Mouse (Mus musculus) embryonic facial prominence, embryonic 11.5 days (tissue): ENCODE measurements at regions not wholly inside any gene's neighbourhood (a gene's known extent, or its start where the extent isn't known, plus 50 kb on each side); places are given as distances from the start of the nearest gene placed in this dataset.

ENCODE experiments used
- ATAC-seq: fragments of 200-750 bp; cut with Nextera tagmentation; replicated peaks from 2 replicates; pipeline ENCODE4 v1.8.0; 2017; ENCODE audit warnings: low read depth; ENCODE audit not compliant: insufficient number of reproducible peaks, low FRiP score, low TSS enrichment
- DNase-seq: peaks from one replicate; pipeline ENCODE4 v3.0.0-alpha.2; 2015; ENCODE audit warnings: low spot score
- H3K27ac ChIP-seq: fragments of 300-500 bp; sonication (generic); replicated peaks from 2 replicates; pipeline ENCODE4 v1.5.1; 2014; ENCODE audit warnings: mild to moderate bottlenecking, low read depth, low read length, control low read depth
- H3K27me3 ChIP-seq: fragments of 300-500 bp; sonication (generic); 2 replicates; pipeline ENCODE4 v1.6.1; 2014; ENCODE audit warnings: mild to moderate bottlenecking, low read length, moderate library complexity, mixed read lengths; ENCODE audit not compliant: control insufficient read depth, insufficient read depth
- H3K36me3 ChIP-seq: fragments of 300-500 bp; sonication (generic); replicated peaks from 2 replicates; pipeline ENCODE4 v1.6.1; 2014; ENCODE audit warnings: low read depth, mild to moderate bottlenecking, low read length, moderate library complexity, mixed read lengths; ENCODE audit not compliant: control insufficient read depth, insufficient read depth
- H3K4me1 ChIP-seq: fragments of 300-500 bp; sonication (generic); 2 replicates; pipeline ENCODE4 v1.6.1; 2014; ENCODE audit warnings: low read length, mixed read lengths; ENCODE audit not compliant: control insufficient read depth, insufficient read depth
- H3K4me2 ChIP-seq: fragments of 300-500 bp; sonication (generic); 2 replicates; pipeline ENCODE4 v1.6.1; 2014; ENCODE audit warnings: low read depth, mild to moderate bottlenecking, control low read depth, low read length, moderate library complexity
- H3K4me3 ChIP-seq: fragments of 300-500 bp; sonication (generic); 2 replicates; pipeline ENCODE4 v1.5.1; 2014; ENCODE audit warnings: low read depth, low read length, control low read depth
- H3K9ac ChIP-seq: fragments of 300-500 bp; sonication (generic); replicated peaks from 2 replicates; pipeline ENCODE4 v1.6.1; 2014; ENCODE audit warnings: mild to moderate bottlenecking, control low read depth, low read length
- H3K9me3 ChIP-seq: fragments of 300-500 bp; sonication (generic); replicated peaks from 2 replicates; pipeline ENCODE4 v1.6.1; 2016; ENCODE audit warnings: mild to moderate bottlenecking, low read length, inconsistent platforms, mixed read lengths; ENCODE audit not compliant: control insufficient read depth
- WGBS: fragments of 180-500 bp; shearing (Covaris S2); extraction: QIAGEN DNeasy Blood & Tissue Kit; methylation state at CpG from one replicate; pipeline ENCODE4 v1.1.7; 2014; 5-methylcytosine and 5-hydroxymethylcytosine counted together

DNA sequence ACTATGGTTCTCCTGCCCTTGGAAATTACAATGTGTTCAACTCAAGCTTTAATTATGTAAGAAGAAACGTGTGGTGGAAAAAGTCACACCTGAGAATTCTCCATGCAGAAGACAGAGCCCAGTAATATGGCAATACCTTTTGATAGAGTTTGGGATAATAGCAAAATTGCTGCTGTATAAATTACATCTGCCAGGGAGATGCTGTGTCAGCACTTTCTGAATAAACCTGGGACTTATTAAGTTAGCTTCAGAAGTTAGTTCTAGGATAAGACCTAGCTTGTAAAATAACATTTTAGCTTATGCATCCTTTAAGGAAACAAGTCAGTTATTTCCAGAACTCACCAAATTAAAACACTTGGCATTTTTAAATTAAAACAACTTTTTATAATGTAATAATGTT, 212.2 kb upstream of the Ercc4 start:
- Histone ChIP-seq H3K36me3 (no peaks in the 10 kb centered on the region), H3K4me2 (no peak overlapping the region), H3K27me3 (no peaks in the 10 kb centered on the region), H3K9ac (no peak overlapping the region), H3K9me3 (no peaks in the 10 kb centered on the region), H3K27ac (no peak overlapping the region), H3K4me3 (no peak overlapping the region), H3K4me1 (no peaks in the 10 kb centered on the region)
- WGBS, result 62% methylated on average over 1 of the region's 1 CpGs
- DNase-seq (no peak), ATAC-seq (no peak)

DNA sequence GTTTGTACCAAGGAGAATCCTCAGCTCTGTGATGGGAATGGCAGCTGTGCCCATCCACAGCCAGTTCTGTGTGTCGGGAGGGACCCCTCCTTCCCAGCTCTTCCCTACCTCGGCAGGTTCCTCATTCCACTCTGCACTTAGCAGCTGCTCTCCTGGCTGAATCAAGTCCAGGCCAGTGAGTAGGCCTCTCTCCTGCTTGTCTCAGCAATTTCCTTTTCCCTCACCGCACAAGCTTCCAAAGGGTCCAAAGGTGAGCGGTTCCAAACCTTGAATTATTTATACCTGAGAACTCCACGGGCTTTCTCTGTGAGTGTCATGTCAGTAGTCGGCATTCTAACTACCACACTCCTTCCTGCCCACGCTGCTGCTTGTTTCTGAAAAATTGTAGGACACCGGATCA, 208.8 kb upstream of the Ercc4 start:
- Histone ChIP-seq H3K9me3 (no peaks in the 10 kb centered on the region), H3K9ac (no peak overlapping the region), H3K4me1 (no peaks in the 10 kb centered on the region), H3K4me2 (no peak overlapping the region), H3K36me3 (no peaks in the 10 kb centered on the region), H3K4me3 (no peak overlapping the region), H3K27ac (no peak overlapping the region), H3K27me3 (no peaks in the 10 kb centered on the region)
- 87% methylated on average over 8 of the region's 8 CpGs for WGBS
- DNase-seq (no peak), ATAC-seq (no peak)

DNA sequence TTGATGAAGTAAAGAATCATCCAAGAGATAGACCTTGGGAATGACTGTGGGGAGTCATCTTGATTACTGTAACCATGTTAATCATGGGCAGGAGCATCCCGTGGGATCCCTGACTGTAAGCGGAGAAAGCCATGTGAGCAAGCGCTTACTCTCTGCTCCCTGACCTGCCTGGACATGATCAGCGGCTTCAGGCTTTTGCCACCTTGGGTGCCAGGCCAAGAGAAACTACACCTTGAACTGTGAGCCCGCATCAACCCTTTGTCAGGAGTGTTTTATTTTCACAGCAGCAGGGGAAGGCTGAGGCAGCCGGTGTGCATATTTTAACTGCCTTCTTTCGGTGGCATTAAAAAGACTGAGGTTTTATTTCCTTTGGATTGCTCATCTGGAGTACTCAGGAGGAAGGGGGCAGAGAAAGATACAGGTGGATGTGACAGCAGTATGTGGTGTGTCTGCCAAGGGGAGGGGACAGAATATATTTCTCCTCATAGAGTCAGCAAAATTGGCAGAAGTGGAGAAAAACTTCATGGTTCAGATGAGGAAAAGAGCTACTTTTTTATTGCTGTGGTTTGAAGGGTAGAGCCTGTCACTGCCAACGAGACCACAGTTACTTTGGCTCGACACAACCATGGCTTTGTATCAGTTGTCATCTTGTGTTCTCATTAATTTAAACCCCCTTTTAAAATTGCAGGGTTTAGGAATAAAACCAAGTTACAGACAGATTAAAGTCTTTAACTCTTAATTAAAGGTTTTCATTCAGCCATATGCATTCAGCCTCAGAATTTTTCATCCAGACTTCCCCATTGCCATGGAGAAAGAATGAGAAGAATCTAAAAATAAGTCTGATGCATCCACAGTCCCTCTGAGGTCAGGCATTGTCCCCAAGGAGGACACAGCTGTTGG, 208.1 kb upstream of the Ercc4 start:
- WGBS, result 68% methylated on average over 9 of the region's 9 CpGs
- DNase-seq, result no peak

DNA sequence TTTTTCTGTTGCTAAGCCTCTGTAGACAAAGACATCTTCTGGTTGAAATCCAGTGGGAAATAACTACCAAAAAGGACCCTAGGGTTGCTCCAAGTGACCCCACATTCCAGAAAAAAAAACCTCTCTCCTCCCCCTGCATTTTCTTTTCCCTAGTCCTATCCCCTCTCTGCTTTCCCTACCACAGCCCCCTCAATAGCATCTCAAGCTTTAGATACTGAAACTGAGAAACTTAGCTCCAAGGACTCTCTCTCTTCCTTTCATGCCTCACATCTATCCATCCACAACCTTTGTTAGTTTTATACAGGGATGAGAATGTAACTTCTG, 207.5 kb upstream of the Ercc4 start:
- Histone ChIP-seq H3K27ac (no peak overlapping the region), H3K4me3 (no peak overlapping the region), H3K9ac (no peak overlapping the region), H3K4me2 (no peak overlapping the region), H3K4me1 (no peaks in the 10 kb centered on the region), H3K27me3 (no peaks in the 10 kb centered on the region), H3K9me3 (no peaks in the 10 kb centered on the region), H3K36me3 (no peaks in the 10 kb centered on the region)
- ATAC-seq (no peak), DNase-seq (no peak)

More for the DNA sequence above, 208.1 kb upstream of the Ercc4 start:
- Histone ChIP-seq H3K27me3 (no peaks in the 10 kb centered on the region), H3K27ac (no peak overlapping the region), H3K4me3 (no peak overlapping the region), H3K9me3 (no peaks in the 10 kb centered on the region), H3K36me3 (no peaks in the 10 kb centered on the region), H3K4me2 (no peak overlapping the region), H3K9ac (no peak overlapping the region), H3K4me1 (no peaks in the 10 kb centered on the region)
- ATAC-seq, result no peak

DNA sequence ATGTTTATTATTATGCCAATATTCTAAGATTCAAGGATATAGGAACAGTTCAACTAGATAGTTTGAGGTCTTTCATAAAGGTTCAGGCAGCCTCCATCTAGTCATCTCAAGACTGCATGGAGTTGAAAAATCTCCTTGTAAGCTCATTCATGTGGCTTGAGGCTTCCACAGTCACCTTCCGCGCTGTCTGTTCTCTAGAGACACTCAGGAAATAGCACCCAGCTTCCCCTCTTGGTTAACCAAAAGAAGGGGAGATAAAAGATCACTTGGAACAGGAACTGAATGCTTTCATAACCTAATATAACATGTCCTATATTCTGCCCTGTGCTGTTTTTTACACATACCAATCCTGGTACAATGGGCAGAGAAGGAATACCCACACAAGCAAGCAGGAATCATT, 206.3 kb upstream of the Ercc4 start:
- 87% methylated on average over 2 of the region's 2 CpGs for WGBS
- ATAC-seq (no peak), DNase-seq (no peak)
- H3K9me3 ChIP-seq, result no peaks in the 10 kb centered on the region
- no peak overlapping the region for H3K4me2 ChIP-seq
- no peak overlapping the region for H3K4me3 ChIP-seq
- H3K36me3 ChIP-seq, result no peaks in the 10 kb centered on the region
- H3K27me3 ChIP-seq, result no peaks in the 10 kb centered on the region
- H3K9ac ChIP-seq, result no peak overlapping the region
- H3K27ac ChIP-seq, result no peak overlapping the region
- no peaks in the 10 kb centered on the region for H3K4me1 ChIP-seq

DNA sequence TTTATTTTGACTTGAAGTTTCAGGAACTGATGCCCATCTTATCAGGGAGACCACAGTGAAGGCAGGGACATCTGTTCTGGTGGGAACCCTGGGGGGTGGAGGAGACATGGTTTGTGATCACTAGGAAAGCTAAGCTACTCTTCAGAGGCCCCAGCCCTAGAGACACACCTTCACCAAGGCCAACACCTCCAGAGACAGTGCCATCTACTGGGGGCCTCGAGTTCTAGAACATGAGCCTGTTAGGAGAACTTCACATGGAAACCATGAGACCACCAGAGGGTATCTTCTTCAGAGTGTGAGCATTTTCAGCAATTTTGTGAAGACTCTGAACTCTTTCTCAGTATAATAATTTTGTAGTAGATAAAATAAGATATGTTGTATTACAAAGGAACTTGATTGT, 204.5 kb upstream of the Ercc4 start:
- Histone ChIP-seq H3K27me3 (no peaks in the 10 kb centered on the region), H3K9ac (no peak overlapping the region), H3K9me3 (no peaks in the 10 kb centered on the region), H3K27ac (no peak overlapping the region), H3K4me3 (no peak overlapping the region), H3K36me3 (no peaks in the 10 kb centered on the region), H3K4me2 (no peak overlapping the region), H3K4me1 (no peaks in the 10 kb centered on the region)
- no peak for ATAC-seq
- WGBS, result 50% methylated on average over 1 of the region's 1 CpGs
- DNase-seq, result no peak

DNA sequence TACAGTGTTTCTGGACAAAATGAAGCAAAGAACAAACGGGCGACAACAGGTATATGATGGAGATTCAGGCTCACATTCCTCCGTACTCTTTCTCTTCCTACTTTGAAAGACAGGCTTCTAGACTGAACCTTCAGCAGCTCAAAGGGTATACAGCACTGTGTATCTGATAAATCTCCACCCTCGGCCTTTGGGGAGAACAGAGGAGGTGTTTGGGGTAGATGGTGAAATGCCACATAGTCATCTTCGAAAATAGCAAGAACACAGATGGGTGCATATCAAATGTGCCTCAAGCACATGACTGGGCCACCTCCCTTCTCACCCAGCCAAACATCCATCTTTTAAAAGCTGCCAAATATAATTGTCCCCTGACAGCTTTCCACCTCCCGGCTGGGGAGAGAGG, 184.8 kb upstream of the Ercc4 start:
- H3K9me3 ChIP-seq, result no peaks in the 10 kb centered on the region

DNA sequence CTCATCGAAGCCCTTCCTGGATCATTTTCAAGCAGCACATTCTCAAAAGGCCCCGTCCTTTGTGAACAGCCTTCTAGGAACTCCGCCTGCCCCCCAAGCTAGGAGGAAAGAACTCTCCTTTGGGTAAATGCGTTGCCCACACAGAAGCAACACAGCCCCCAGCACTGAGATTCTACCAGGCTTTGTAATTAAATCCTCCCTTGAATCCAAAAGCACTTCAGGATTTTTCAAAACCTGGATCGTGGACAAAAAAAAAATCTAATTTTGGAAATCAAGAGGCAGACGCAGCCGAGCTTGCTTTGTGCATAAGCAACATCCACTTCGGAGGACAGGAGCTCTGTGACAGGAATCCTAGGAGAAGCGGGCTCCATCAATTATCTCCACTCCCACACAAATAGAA, 183.6 kb upstream of the Ercc4 start:
- ATAC-seq (no peak), DNase-seq (no peak)
- H3K4me1 ChIP-seq, result no peaks in the 10 kb centered on the region
- H3K27me3 ChIP-seq, result no peaks in the 10 kb centered on the region
- no peak overlapping the region for H3K9ac ChIP-seq
- H3K4me3 ChIP-seq, result no peak overlapping the region
- no peaks in the 10 kb centered on the region for H3K36me3 ChIP-seq
- no peak overlapping the region for H3K4me2 ChIP-seq
- no peak overlapping the region for H3K27ac ChIP-seq
- H3K9me3 ChIP-seq, result no peaks in the 10 kb centered on the region
- 87% methylated on average over 9 of the region's 9 CpGs for WGBS

More for the DNA sequence above, 184.8 kb upstream of the Ercc4 start:
- no peak overlapping the region for H3K9ac ChIP-seq
- no peaks in the 10 kb centered on the region for H3K4me1 ChIP-seq
- 91% methylated on average over 6 of the region's 6 CpGs for WGBS
- H3K27ac ChIP-seq, result no peak overlapping the region
- no peak overlapping the region for H3K4me3 ChIP-seq
- H3K36me3 ChIP-seq, result no peaks in the 10 kb centered on the region
- no peak overlapping the region for H3K4me2 ChIP-seq
- no peak for ATAC-seq
- H3K27me3 ChIP-seq, result no peaks in the 10 kb centered on the region
- no peak for DNase-seq
